Mouse (Mus musculus) c-Kit-positive CD71-negative TER-119-negative erythroid progenitor cells, embryonic 14.5 days (primary cell): ENCODE data around the gene Raf1.
"Not testable (repeated sequence)": the region's sequence is repeated elsewhere in the genome, so short reads cannot be mapped to it uniquely, and the experiment has no call there.

ENCODE experiments used
- DNase-seq: peaks from one replicate; pipeline ENCODE4 v3.0.0-alpha.2; 2013; ENCODE audit warnings: low read depth

The Raf1 gene

GRCm38 (mm10) chr6:115684271-115684670, 7.8 kb upstream of the Raf1 start:
- no peak for DNase-seq

- DNase-seq, result no peak
Measured at GRCm38 (mm10) chr6:115681066-115681465, 4.6 kb upstream of the Raf1 start.

- DNase-seq, result no peak
Measured at GRCm38 (mm10) chr6:115678012-115678411, 1.6 kb upstream of the Raf1 start.

DNA sequence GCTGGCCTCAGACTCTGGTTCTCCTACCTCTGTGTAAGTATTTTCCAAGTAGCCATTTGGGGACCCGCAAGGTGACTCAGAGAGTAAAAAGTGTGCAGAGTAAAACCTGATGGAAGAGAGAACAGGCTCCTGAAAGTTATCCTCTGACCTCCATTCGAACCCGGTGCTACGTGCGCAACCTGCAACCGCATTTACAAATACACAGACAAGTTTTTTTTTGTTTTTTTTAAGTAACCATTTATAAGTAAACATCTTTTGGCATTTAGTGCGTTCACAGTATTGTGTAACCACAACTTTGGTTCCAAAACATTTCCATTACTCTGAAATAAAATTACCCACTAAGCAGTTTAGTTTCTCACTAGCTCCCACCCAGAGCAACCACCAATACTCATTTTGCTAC, 1.0 kb upstream of the Raf1 start:
- no peak for DNase-seq

DNA sequence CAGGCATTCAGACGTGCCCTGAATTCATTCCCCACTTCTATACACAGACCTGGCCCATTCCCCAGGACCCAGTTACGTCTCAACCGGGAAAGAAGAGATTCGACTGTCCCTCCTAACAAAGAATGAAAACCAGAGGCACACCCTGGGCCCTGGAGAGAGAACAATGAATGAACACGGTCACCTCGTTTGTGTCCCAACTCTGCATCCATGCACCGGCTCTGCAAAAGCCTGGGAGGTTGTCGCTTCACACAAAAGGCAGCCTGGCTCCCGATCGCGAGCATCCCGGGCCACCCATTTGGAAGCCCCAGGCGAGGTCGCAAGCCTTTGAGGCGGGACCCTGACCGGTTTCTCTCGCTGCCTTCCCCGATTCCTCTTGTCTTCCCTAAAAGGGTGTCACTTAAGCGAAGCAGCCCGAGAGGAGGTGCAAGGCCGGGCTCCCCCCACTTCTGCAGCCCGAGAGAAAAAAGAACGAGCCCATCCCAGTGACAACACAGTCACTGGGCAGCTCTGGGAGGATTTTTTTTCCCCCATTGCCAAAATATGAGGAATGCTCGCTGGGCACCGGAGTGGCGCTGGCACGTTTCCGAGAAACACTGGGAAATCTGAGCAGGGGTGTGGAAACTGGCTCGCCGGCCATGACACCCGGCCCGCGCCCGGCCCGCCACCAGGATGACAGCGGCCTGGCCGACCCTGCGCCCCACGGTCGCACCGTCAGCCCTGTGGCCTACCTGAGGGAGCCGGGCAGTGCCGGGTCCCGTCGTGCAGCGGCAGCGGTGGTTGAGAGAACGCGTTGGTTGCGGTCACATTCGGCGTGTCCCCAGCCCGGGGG, 713 bp downstream of the Raf1 start:
- no peak for DNase-seq

DNA sequence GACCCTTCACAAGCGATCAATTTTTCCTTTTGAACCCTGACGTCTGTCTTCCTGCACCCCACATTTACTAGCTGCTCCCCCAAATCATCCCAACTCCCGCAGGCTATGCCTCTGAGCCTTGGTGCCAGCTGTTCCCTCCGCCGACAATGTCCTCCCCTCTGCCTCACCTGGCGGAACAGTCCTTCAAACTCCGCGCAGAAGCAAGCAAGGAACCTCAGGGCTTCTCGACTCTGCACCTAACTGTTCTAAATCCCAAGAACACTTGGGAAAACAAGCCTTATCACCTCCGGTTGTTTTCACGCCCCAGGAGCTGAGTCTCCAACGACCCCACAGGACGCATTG, 1.3 kb downstream of the Raf1 start:
- DNase-seq, result no peak

- no peak for DNase-seq
Measured at GRCm38 (mm10) chr6:115674316-115674715, 2.1 kb downstream of the Raf1 start.

- no peak for DNase-seq
Measured at GRCm38 (mm10) chr6:115672700-115673099, 3.7 kb downstream of the Raf1 start.

GRCm38 (mm10) chr6:115666641-115667040, 9.8 kb downstream of the Raf1 start:
- DNase-seq, result no peak

DNA sequence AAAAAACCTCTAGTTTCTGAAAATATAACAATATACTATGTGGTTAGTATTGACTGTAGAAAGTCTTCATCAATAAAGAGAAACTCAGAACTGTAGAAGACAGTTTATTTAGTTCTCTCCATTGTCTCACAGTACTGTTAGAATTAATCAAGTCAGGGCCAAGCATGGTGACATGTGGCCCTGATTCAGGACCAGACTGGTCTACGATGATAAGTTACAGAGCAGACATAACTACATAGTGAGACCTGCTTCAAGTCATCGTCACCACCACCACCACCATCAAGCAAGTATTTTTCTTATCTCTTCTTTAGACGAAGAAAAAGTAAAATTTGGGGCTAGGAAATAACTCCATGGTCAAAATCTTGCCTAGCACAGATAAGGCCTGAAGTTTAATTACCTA, 12.2 kb downstream of the Raf1 start:
- no peak for DNase-seq

- DNase-seq, result no peak
Measured at GRCm38 (mm10) chr6:115658802-115659201, 17.6 kb downstream of the Raf1 start.

GRCm38 (mm10) chr6:115653939-115654338, 22.5 kb downstream of the Raf1 start:
- DNase-seq, result no peak

- DNase-seq, result no peak
Measured at GRCm38 (mm10) chr6:115651719-115652118, 24.7 kb downstream of the Raf1 start.

DNA sequence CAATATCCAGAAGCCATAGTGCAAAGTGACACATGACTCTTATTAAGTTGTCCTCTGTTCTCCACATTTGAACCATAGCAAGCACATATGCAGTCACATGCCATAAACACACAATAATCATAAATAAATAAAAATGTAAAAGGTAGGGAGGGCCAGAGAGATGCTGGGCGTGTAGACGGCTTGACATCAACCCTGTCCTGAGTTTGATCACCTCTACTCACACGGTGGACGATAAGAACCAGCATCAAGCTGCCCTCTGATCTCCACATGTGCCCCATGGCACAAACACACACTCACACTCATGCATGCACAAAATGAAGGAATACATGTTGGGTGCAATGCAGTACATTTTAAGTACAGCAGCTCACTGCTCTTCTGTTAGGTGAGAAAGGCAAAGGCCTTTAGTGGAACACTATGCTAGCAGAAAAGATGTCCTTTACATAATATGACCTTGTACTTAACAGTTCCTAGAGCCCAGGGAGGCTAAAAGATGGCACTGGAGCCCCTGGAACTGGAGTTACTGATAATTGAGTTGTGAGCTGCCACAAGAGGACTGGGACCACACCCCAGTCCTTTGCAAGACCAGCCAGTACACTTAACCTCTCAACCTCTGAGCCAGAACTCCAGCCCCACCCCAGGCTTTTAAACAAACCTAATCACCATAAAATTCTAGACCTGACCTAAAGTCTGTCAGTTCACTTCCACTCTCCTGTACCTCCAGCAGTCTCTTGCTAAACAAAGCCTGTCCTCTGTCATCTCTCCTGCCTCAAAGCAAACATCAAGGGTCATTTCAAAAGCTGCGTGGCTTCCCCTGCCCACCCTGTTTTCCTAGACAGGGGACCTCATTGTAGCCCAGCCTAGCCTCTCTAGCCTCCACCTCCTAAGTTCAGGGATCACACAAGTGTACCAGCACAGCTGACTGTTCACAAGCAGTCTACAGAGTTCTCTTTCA, 25.7 kb downstream of the Raf1 start:
- peak; percentile 34 for DNase-seq

- DNase-seq, result no peak
Measured at GRCm38 (mm10) chr6:115649792-115650365, 26.6 kb downstream of the Raf1 start.

DNA sequence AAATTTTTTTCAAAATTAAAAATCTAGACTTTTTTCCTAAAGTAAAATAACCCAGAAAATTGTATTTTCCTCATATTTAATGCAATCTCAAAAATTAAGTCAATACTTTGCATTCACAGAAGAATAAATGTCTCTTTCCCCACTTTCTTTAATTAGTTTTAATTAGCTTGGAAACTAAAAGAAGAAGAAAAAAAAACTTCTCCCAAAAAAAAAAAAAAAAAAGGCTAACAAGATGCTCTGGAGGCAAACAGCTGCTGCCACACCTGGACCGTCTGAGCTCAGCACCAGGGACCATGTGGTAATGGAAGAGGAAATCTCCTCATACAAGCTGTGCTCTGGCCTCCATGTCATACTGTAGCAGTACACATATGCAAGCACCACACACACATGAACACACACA, 33.1 kb downstream of the Raf1 start:
- DNase-seq, result no peak

- not testable (repeated sequence) for DNase-seq
Measured at GRCm38 (mm10) chr6:115638188-115638587, 38.2 kb downstream of the Raf1 start.

DNA sequence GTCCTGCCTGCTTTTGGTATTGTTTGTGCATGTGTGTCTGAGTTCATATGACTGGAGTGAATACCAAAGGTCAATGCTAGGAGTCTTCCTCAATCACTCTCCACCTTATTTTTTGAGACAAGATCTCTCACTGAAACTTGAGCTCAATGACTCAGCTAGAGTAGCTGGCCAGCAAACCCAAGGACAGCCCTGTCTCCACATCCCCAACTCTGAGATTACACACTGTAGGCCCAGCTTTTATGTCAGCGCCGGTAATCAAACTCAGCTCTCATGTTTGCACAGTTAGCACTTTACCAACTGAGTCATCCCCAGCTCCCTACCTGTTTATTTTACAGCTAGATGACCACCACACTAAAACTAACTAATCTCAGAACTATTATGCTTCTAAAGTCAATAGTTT, 42.4 kb downstream of the Raf1 start:
- no peak for DNase-seq

- DNase-seq, result no peak
Measured at GRCm38 (mm10) chr6:115631056-115631795, 45.2 kb downstream of the Raf1 start.

DNA sequence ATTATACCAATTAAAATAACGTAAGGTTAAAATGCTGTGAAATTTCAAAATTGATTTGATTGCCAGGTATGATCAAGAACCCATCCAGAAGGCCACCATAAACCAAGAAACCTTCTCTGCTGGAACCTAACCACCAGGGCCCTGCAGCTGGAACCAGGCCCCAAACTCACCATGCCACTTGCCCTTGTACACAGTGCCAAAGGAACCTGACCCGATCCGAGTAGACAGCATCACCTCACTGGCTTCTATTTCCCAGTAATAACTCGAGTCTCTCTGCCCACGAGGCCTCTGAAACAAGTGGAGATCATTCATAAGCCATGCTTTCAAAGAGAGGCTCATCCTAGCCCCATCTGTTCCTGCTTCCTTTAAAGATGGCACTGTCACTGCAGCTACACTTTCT, 50.3 kb downstream of the Raf1 start:
- no peak for DNase-seq

- DNase-seq, result no peak
Measured at GRCm38 (mm10) chr6:115620942-115621341, 55.5 kb downstream of the Raf1 start.

- DNase-seq, result no peak
Measured at GRCm38 (mm10) chr6:115619818-115620217, 56.6 kb downstream of the Raf1 start.
